ENCODE assay signal across 23 mouse cellular contexts in genomic region chr12:29942435-29942834, GRCm38 (mm10). TPM values are rescaled to one million over a fixed set of nuclear protein-coding genes. Genes with fewer than 3 reads are reported as not detected.
"Had no signal": no experiment of that assay in that cellular context is flagged by ENCODE, and none has a peak within 500 bp of the region (broad histone marks: within the 10 kb centered on the region; RNA-seq: fewer than 3 reads in every experiment).

No protein-coding gene starts in this region.

- H3K9ac ChIP-seq: limb, embryonic 13.5 days; liver, embryonic 14.5 days; liver, postnatal 0 days; lung, embryonic 14.5 days; midbrain, embryonic 13.5 days; neural tube, embryonic 13.5 days; stomach, embryonic 15.5 days had no signal

- H3K36me3 ChIP-seq: stomach, embryonic 15.5 days had no signal

- DNase-seq: kidney, adult 9 months; kidney, postnatal 14 days; kidney, postnatal 4 days; left cerebral cortex, postnatal 4 days; liver; liver, postnatal 0 days; lung, embryonic 14.5 days; lung, postnatal 10 days; retina, postnatal 1 day; right cerebral cortex, postnatal 25 days; spleen, adult 18-20 months; thymus, postnatal 25 days had no signal

- ATAC-seq: liver, postnatal 0 days; midbrain, embryonic 13.5 days; midbrain, embryonic 16.5 days had no signal

- H3K4me3 ChIP-seq: limb, embryonic 13.5 days; midbrain, embryonic 13.5 days; myocyte; neural tube, embryonic 13.5 days; stomach, embryonic 15.5 days had no signal

- H3K4me2 ChIP-seq: limb, embryonic 13.5 days; lung, embryonic 14.5 days; midbrain, embryonic 13.5 days; neural tube, embryonic 13.5 days; stomach, embryonic 15.5 days had no signal

- H3K27me3 ChIP-seq: limb, embryonic 13.5 days; midbrain, embryonic 13.5 days; neural tube, embryonic 13.5 days; stomach, embryonic 15.5 days had no signal

- H3K27ac ChIP-seq: limb, embryonic 13.5 days; liver, embryonic 14.5 days; midbrain, embryonic 13.5 days; neural tube, embryonic 13.5 days; stomach, embryonic 15.5 days had no signal

- H3K9me3 ChIP-seq: limb, embryonic 13.5 days; neural tube, embryonic 13.5 days; stomach, embryonic 15.5 days had no signal

RNA-seq across cellular contexts. Expression of gene Pxdn, which starts 5.0 kb away (rescaled TPM):
- total RNA-seq: megakaryocyte progenitor cell, adult 5-6 weeks; megakaryocyte-erythroid progenitor cell, adult 5-6 weeks; monocyte, adult 5-6 weeks; neutrophil, adult 5-6 weeks had no signal
